19 mouse cellular contexts compared by ENCODE assay signal in genomic region chr6:135188629-135189028, GRCm38 (mm10). TPM values are rescaled to one million over a fixed set of nuclear protein-coding genes. Genes with fewer than 3 reads are reported as not detected.
A peak's percentile ranks its signal among the peaks of the same experiment; 100 is the strongest.
DNase-seq lines count a peak whose midpoint lies in the region; ATAC-seq and TF ChIP-seq lines count a peak whose summit lies in the region.
"Had no signal": no experiment of that assay in that cellular context is flagged by ENCODE, and none has a peak within 500 bp of the region (broad histone marks: within the 10 kb centered on the region; RNA-seq: fewer than 3 reads in every experiment).

No protein-coding gene starts in this region.

- DNase-seq in G1E (ENCODE audit: low spot score), result no peak
- DNase-seq in MN1 (ENCODE audit: low spot score), result peak; percentile 62
- DNase-seq in lung, postnatal 4 days, result no peak
- no peak for DNase-seq in adrenal gland, adult (ENCODE audit: inconsistent age in 2 of 2, low spot score in 1 of 2)
- DNase-seq in spleen, adult 18-20 months, result no peak
- DNase-seq: adrenal gland, postnatal 10 days; B cell, adult 2 months; cerebellum, adult 18-20 months; cerebellum, adult 9-11 months; gastrocnemius, postnatal 10 days; heart, postnatal 10 days; heart, postnatal 4 days had no signal

- H3K27me3 ChIP-seq in G1E (ENCODE audit: insufficient read depth, low read length), result no peaks in the 10 kb centered on the region
- H3K27me3 ChIP-seq: embryonic facial prominence, embryonic 12.5 days; forebrain, embryonic 15.5 days; hindbrain, embryonic 13.5 days had no signal

- peak; percentile 75 for ATAC-seq in G1E (ENCODE audit: extremely low read depth, insufficient number of reproducible peaks, low FRiP score, poor library complexity, severe bottlenecking)
- ATAC-seq in hematopoietic stem cell, adult 5-6 weeks (replicated peaks in 1 of 2; ENCODE audit: insufficient read depth in 1 of 2, low FRiP score in 2 of 2, low TSS enrichment in 1 of 2, low read depth in 1 of 2, poor library complexity in 2 of 2, severe bottlenecking in 2 of 2), result peak; percentile 54 to 68
- ATAC-seq in megakaryocyte-erythroid progenitor cell, adult 5-6 weeks (replicated peaks; ENCODE audit: low FRiP score, low TSS enrichment, poor library complexity, severe bottlenecking), result 0 out of 2 replicates have a peak, but pooled peaks have one; percentile 38
- ATAC-seq in cerebellum, adult (ENCODE audit: insufficient number of reproducible peaks, low FRiP score, low TSS enrichment), result no peak
- ATAC-seq: forebrain, embryonic 15.5 days; hindbrain, postnatal 0 days had no signal

- H3K4me1 ChIP-seq in G1E (ENCODE audit: insufficient read depth, low read depth, low read length), result peaks cover 28% of the 10 kb centered on the region
- H3K4me1 ChIP-seq: forebrain, embryonic 15.5 days had no signal

- peaks cover 4% of the 10 kb centered on the region for H3K9me3 ChIP-seq in G1E (replicated peaks)
- H3K9me3 ChIP-seq: embryonic facial prominence, embryonic 12.5 days; forebrain, embryonic 15.5 days; hindbrain, embryonic 13.5 days had no signal

- no peak for TF ChIP-seq CTCF in G1E (IDR thresholded peaks at IDR 0.05; ENCODE audit: low read depth, low read length)

- peaks cover 17% of the 10 kb centered on the region for H3K36me3 ChIP-seq in G1E (replicated peaks)
- H3K36me3 ChIP-seq: embryonic facial prominence, embryonic 12.5 days; forebrain, embryonic 15.5 days; hindbrain, embryonic 13.5 days had no signal

- no peak overlapping the region for H3K4me3 ChIP-seq in G1E (ENCODE audit: low read depth, low read length)
- H3K4me3 ChIP-seq: embryonic facial prominence, embryonic 12.5 days; forebrain, embryonic 15.5 days; hindbrain, embryonic 13.5 days had no signal

RNA-seq across cellular contexts. Expression of gene Fam234b, which starts 9.1 kb away (rescaled TPM):
- total RNA-seq in G1E (2014; fragmentation: Nextera tagmentation) (26.3 and 37.3 TPM in 2 replicates), G1E (2017) (18.0 and 18.3 TPM in 2 replicates)
- polyA plus RNA-seq in G1E (2012), result 6.6 and 7.5 TPM in 2 replicates
- 14.1 and 15.5 TPM in 2 replicates for total RNA-seq in hematopoietic stem cell, adult 5-6 weeks (2017)
- 57.4 and 66.3 TPM in 2 replicates for total RNA-seq in megakaryocyte-erythroid progenitor cell, adult 5-6 weeks (2014; fragmentation: Nextera tagmentation)
- total RNA-seq in megakaryocyte-erythroid progenitor cell, adult 5-6 weeks (2017), result 32.6 and 51.1 TPM in 2 replicates

RNA-seq across cellular contexts. Expression of gene Hebp1, which starts 9.2 kb away (rescaled TPM):
- total RNA-seq in G1E (2014; fragmentation: Nextera tagmentation), result 21.4 and 21.7 TPM in 2 replicates
- 42.0 and 45.4 TPM in 2 replicates for total RNA-seq in G1E (2017)
- 2.8 and 5.6 TPM in 2 replicates for polyA plus RNA-seq in G1E (2012)
- total RNA-seq in hematopoietic stem cell, adult 5-6 weeks (2017), result 19.4 and 54.6 TPM in 2 replicates
- 109 and 112 TPM in 2 replicates for total RNA-seq in megakaryocyte-erythroid progenitor cell, adult 5-6 weeks (2014; fragmentation: Nextera tagmentation)
- total RNA-seq in megakaryocyte-erythroid progenitor cell, adult 5-6 weeks (2017), result 109 and 149 TPM in 2 replicates
